Mouse (Mus musculus) cerebellum, adult 11 months (tissue): ENCODE results near the gene Rhoh.

Source experiments
- DNase-seq: peaks from one replicate; pipeline ENCODE4 v3.0.0; 2022

The Rhoh gene

GRCm38 (mm10) chr5:65861154-65861944 lies at the start of gene Rhoh:
Gene Rhoh, plus strand, starts transcription at chr5:65861213.
- no peak for DNase-seq

DNA sequence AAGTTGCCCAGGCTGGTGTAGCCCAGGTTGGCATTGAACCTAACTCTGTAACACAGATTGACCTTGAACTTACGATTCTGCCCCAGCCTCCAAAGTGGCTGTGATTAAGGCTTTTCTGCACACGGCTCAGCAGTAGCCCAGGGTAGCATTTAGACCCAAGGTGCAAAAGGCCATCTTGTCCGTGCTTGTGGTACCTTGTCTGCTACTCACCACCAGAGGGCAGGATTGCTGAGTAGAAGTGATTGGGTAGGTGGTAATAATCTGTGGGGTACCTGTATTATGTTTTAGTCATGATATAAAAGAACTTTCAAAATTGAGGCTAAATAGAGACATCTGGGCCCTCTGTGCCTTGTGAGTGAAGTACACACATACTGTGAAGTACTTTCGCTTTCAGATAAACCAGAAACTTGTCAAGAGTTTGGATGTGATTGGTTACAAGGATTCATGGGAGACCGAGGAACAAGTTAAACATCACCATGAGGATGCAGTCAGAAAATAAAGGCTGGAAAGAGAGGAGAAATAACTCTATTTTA lies 37.3 kb upstream of the Rhoh start:
- DNase-seq, result no peak

DNA sequence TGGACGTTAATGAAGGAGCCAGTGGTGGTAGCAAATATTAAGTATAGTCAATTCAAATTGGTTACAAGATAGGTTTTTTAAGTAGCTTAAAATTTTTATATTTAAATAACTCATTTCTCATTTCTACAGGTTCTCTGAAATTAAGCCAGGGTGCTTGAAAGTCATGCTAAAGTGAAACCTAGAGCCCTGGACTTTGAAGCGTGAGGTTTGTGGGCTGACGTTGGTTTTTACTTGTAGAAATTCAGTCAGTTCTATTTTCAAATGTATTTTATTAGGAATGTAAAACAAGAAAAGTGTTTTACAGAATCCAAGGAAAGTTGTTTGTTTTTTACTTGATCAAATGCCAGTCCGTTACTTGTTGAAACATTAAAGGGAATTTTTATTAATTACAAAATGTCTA lies 34.5 kb upstream of the Rhoh start:
- DNase-seq, result no peak

DNA sequence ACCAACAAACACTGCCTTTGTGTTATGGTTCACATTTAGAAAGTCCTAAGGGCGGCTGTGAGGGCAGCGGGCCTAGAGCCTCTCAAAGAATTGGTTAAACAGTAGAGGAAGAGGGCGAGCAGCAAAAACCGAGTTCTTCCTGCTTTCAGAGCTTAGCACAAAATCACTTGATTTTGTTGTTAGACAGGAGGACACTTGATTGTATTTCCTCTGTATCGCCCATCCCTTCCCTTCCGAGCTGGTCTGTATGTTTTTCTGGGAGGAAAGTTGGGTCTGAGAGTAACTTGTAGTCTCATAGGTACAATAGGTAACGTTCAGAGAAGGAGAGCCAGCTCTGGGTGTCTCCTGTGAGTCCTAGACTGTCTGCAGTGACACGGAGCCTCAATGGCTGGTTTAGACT lies 33.9 kb upstream of the Rhoh start:
- no peak for DNase-seq

GRCm38 (mm10) chr5:65828261-65828660 lies 32.8 kb upstream of the Rhoh start:
- DNase-seq, result no peak

GRCm38 (mm10) chr5:65829059-65829458 lies 32.0 kb upstream of the Rhoh start:
- no peak for DNase-seq

DNA sequence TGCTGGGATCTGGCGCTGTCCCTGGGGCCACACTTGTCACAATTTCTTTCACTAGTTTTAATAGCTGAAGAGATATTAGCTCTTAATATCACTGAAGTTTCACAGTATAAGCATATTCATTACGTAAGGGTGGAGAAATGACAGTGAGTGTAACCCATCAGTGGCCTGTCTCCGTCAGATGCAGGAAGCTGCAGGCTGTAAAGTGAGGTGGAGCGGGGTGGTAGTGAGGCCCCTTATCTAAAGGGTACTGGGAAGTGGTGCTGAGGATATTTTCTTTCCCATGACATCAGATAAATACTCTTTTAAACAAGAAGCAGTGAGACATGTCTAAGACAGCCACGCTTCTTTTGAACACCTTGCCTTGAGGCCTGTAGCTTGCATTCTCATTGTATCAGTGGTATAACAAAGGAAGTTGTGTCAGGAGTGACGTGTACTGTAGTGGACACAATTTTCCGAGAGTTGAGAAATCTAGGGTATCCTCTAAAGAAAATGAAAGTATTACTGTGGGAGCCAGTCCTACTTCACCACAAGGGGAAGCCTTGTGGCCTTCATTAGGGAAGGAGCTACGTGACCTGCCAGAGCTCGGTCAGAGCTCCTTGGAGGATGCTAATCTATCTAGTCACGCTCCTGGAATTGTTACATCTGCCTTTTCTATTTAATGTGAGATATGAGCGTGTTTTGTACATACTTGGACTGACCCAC lies 28.9 kb upstream of the Rhoh start:
- DNase-seq, result no peak

DNA sequence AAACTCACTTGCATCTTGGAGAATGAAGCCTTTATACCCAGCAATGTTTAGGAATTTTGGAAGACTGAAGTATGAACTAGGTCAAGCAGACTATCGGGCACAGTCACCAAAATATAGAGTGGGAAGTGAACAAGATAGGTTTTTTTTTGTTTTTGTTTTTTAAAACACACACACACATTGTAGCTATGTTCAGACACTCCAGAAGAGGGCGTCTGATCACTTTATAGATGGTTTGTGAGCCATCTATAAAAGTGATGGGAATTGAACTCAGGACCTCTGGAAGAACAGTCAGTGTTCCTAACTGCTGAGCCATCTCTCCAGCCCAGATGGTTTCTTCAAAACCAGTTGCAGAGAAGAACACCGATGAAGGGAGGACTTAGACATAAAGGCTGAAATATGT lies 27.9 kb upstream of the Rhoh start:
- no peak for DNase-seq

DNA sequence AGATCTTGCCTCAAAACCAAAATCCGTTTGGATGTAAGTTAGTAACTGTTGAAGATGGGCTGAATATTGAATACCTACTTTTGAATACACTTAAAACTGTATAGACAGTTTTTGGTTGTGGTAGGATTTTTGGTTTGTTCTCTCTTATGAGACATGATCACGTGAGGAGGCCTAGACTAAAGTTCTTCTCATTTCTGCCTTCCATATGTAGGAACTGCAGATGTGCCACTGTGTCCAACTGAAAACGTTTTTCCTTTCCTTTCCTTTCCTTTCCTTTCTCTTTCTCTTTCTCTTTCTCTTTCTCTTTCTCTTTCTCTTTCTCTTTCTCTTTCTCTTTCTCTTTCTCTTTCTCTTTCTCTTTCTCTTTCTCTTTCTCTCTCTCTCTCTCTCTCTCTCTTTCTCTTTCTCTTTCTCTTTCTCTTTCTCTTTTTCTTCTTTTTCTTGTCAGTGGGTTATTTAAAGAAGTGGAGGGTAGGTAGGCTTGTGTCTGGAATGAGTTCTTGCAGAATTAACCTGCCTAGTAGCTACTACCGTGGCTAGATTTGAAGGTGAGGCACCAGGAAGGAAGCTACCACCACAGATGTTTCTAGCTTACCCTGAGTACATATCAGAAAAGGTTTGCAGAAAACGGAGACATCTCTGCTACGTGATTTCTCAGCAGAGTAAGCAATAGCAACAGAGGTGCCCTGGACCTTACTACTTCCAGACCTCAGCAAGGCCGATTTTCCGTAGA lies 27.1 kb upstream of the Rhoh start:
- no peak for DNase-seq

DNA sequence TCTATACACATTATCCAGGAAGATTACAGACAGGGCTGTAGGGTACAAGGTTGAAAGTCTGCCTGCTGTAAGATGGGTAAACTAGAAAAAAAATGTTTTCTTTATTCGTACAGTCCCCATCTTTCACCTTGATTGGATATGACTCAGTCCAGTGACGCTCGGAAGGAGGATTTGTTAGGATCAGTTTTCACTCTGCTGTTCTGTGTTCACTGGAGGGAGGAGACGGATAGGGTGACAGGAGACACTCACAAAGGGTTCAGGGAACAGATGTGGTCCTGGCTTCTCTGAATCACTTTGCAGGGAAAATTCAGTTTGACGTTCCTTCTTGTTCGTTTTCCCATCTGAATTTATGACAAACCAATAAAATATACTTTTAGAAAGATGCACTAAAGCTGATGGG lies 23.0 kb upstream of the Rhoh start:
- DNase-seq, result no peak

GRCm38 (mm10) chr5:65842947-65843346 lies 18.1 kb upstream of the Rhoh start:
- DNase-seq, result no peak

DNA sequence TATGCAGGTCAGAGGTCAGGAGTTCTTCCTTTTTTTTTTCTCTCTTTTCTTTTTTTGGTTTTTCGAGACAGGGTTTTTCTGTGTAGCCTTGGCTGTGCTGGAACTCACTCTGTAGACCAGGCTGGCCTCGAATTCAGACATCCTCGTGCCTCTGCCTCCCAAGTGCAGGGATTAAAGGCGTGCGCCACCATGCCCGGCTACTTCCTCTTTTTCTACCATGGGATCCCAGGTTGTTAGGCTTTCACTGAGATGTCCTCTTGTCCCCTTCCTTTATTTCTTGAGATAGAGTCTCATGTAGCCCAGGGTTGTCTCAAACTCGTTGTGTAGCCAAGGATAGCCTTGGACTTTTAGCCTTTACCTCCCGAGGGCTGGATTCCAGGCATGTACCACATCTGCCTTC lies 14.5 kb upstream of the Rhoh start:
- no peak for DNase-seq

DNA sequence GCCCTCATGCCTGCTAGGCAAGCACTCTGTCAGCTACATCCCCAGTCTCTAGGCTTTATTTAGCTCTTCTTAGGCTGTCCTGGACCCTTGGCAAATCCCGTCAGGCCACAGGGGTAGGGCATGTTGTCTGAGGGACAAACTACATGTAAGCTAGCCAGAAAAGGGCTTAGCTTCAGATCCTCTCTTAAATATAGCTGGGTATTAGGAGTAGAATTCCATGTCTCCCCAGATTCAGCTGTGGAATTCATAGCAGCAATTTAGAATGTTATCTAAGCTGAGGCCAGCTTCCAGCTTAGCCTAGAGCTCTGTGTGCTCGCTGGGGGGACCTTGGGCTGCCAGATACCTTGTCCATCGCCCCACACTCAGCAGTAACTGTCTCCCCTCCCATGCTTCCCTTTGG lies 14.1 kb upstream of the Rhoh start:
- DNase-seq, result no peak

- DNase-seq, result no peak
Observed at GRCm38 (mm10) chr5:65847656-65848055, 13.4 kb upstream of the Rhoh start.

- no peak for DNase-seq
Observed at GRCm38 (mm10) chr5:65850765-65851164, 10.2 kb upstream of the Rhoh start.

DNA sequence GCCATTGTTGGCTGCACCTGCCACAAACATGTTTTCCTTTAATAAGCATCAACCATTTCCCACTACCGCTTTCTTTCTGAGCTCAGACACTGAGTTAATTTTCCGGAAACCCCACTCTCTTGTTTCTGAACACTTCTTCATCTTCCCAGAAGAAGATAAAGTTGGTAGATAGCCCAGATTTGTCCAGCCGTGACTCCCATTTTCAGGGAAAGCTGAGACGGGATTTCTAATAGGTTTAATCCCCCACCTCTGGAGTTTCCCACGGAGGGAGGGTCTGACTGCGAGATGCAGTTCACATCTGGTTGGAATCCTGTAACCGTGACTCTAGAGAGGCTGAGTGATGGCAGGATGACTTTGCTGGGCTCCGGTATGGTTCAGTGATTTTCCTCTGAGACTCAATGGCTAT lies 6.2 kb upstream of the Rhoh start:
- no peak for DNase-seq

GRCm38 (mm10) chr5:65855571-65855970 lies 5.4 kb upstream of the Rhoh start:
- no peak for DNase-seq

- DNase-seq, result no peak
Observed at GRCm38 (mm10) chr5:65856591-65857411, 4.2 kb upstream of the Rhoh start.

DNA sequence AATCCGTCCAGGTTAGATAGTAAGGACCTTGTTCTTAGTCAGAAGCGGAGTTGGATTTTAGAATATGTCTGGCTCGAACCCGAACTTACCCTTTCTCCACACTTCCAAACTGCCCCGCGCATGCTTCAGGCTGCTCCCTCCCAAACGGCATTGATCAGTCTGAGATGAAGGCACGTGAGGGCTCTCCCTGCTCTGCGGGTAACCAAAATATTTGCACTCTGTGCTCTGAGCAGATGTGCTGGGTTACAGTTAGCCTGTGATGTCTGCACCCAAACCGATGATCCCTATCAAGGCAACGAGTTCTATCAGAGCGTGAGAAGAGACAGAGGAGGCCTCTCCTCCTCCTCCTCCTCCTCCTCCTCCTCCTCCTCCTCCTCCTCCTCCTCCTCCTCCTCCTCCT lies 3.1 kb upstream of the Rhoh start:
- no peak for DNase-seq

- no peak for DNase-seq
Observed at GRCm38 (mm10) chr5:65858355-65858754, 2.7 kb upstream of the Rhoh start.

- DNase-seq, result no peak
Observed at GRCm38 (mm10) chr5:65858898-65859297, 2.1 kb upstream of the Rhoh start.

DNA sequence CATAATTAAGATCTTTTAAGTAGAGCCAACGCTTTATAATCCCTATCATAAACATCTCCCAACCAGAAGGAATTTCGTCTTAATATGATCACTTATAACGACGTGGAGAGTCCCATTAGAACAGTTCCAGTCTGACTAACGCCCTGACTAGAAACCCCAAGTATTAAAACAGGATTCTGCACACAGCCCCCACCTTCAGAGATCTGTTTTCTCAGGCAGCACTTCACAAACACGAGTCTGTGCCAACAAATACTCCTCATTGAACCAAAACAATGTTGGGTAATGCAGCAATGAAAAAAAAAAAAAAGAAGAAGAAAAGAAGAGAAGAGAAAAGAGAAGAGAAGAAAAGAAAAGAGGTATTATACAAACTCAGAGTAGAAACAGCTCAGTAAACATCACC lies 1.6 kb upstream of the Rhoh start:
- DNase-seq, result no peak
